Mouse (Mus musculus) adrenal gland, postnatal 4 days (tissue): Measurements from ENCODE around the gene Krtap19-3. TPM values are rescaled to one million over a fixed set of nuclear protein-coding genes. Genes with fewer than 3 reads are reported as not detected.

ENCODE experiments used
- DNase-seq, 2 experiments: peaks; one replicate each; pipeline ENCODE4 v3.0.0; 2021 to 2022; ENCODE audit warnings: low spot score in 2 of 2, mixed read lengths in 2 of 2
- long read RNA-seq, 2 experiments: library from polyadenylated mRNA; stranded (forward); transcript quantifications; one replicate each; pipeline ENCODE4 v2.0.0; 2021
- total RNA-seq, 2 experiments: library from RNA; stranded (reverse); gene quantifications; 2 replicates each; pipeline ENCODE4 v1.2.3; 2021

Gene Krtap19-3
- total RNA-seq: not detected
- long read RNA-seq, experiment 1: 0 reads
- long read RNA-seq, experiment 2: 0 reads

DNA sequence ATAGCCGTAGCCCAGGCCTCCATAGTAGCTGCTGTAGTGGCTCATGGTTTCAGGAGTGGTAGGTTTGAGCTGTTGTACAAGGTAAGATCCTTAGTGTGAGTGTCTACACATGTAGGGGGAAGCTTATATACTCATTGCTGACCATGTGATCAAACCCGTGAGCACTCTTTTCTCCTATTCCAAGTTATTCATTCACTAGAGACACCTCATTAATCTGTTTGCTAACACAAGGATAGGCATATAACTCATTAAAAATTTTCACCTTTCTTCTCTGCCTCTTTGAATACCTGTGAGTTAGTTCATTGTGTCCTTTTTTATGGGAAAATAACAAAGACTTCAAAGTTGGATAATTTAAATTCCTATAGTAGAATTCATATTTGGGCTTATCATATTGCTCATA is at the start of gene Krtap19-3:
Krtap19-3 (minus strand) TSS at position 101 of the 400 bp plus-strand sequence.
- no peak for DNase-seq

DNA sequence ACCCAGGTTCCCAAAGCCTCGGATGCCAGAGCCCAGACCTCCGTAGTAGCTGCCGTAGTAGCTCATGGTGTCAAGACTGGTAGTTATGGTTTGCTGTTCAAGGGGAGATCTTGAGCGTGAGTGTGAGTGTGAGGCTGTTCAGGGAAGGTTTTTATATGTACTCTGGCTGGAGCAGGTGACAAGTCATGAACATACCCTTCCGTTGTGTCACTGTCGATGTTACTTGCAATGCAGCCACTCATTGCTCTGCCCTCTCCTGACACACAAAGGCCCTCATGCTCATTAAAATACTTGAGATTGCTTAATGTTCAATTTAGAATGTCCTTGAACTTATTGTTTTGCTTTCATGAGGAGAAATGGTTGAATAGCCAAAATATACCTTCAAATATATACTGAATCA is 18.5 kb upstream of the Krtap19-3 start, which contains the start of gene Krtap19-5:
Krtap19-5 (minus strand) TSS at position 101 of the 400 bp plus-strand sequence.
- DNase-seq: no peak

DNA sequence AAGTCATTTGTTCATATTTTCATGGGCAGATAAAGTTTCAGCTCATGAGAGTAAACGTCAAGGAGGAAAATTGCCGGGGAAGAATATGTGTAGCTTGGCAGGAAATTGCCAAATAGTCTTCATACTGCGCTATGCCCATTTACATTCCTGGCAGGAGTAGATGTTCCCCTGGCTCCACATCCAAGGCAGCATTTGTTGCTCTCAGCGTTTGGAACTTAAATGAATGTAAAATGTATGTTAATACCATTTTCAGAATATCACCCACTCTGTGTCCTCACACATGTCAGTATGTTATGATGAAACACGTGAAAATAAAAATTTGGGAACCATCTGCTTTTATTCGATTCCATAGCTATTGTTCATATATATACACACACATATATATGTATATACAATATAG is 9.0 kb upstream of the Krtap19-3 start:
- DNase-seq: no peak

DNA sequence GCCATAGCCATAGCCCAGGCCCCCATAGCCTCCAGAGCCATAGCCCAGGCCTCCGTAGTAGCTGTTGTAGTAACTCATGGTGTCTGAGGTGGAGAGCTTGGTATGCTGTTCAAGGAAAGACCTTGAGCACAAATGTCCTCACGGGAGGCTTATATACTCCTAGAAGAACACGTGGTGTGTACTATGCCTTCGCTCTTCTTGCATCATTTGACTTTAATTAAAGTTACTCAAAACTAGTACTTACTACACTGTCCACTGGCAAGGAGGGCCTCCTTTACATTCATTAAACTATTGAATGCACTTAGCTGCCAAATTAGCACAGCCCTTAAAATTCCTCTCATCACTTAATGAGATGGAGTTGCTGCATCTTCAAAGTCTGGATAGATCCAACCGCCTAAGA is 7.2 kb upstream of the Krtap19-3 start, which contains the start of gene Krtap19-4:
Krtap19-4 (minus strand) TSS at position 101 of the 400 bp plus-strand sequence.
- DNase-seq: no peak

DNA sequence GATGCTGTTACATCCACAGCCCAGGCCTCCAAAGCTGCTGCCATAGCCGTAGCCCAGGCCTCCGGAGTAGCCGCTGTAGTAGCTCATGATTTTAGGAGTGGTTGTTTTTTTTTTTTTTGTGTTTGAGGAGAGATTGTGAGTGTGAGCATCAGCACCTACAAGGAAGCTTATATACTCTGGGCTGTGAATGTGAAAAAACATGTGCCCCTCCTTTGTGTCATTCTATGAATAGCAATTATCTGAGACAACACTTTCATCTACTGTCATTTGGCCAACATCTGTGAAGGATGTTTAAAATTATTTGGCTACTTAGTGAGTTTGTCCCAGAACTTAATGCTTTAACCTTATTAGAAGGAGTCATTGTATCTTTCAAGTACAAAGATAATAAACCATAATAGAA is 3.7 kb downstream of the Krtap19-3 start, which contains the start of gene Krtap19-2:
Krtap19-2 (minus strand) TSS at position 101 of the 400 bp plus-strand sequence.
- no peak for DNase-seq

DNA sequence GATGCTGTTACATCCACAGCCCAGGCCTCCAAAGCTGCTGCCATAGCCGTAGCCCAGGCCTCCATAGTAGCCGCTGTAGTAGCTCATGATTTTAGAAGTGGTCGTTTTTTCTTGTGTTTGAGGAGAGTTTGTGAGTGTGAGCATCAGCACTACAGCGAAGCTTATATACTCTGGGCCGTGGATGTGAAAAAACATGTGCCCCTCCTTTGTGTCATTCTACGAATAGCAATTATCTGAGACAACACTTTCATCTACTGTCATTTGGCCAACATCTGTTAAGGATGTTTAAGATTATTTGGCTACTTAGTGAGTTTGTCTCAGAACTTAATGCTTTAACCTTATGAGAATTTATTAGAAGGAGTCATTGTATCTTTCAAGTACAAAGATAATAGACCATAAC is 8.5 kb downstream of the Krtap19-3 start, which contains the start of gene Krtap19-1:
Krtap19-1 (minus strand) TSS at position 101 of the 400 bp plus-strand sequence.
- no peak for DNase-seq

DNA sequence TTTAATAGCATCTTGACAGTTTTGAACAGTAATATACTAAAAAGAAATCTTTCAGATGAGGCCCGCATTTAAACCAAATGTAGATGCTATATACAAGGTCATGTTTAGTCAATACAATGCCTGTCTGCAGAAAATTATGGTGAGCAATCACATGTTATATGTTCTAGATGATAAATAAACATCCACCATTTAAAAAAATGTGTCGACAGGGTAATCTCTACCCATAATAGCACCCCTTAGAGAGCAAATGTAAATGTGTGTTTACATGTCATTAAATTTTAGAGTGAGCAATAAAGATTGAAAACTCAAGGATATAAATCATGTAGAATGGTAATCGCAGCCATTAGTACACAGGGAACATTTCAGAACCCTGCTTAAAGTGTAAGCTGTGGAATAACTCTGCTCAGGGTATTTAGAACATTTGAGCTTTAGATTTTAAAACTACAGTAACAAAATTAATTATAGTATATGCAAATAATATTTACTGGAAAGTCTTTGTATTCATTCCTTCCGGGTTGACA is 12.9 kb downstream of the Krtap19-3 start:
- DNase-seq: no peak

DNA sequence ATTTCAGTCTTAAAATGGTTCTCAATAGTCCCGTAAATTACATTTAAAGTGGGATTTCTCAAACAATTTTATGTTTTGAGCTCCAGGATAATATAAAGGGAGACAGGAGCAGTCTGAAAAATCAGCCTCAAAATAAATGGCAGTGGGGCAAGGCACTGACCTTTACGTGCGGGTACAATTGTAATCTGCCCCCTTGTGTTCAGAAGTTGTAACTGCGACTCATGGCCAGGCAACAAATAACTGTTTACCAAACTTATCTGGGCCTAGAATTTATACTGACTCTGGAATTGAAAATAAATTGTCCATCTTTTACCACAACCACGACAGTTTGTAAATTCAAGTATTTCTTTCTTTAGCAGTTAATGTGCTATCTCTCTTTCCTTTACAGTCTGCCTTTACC is 26.4 kb downstream of the Krtap19-3 start:
- DNase-seq: no peak

DNA sequence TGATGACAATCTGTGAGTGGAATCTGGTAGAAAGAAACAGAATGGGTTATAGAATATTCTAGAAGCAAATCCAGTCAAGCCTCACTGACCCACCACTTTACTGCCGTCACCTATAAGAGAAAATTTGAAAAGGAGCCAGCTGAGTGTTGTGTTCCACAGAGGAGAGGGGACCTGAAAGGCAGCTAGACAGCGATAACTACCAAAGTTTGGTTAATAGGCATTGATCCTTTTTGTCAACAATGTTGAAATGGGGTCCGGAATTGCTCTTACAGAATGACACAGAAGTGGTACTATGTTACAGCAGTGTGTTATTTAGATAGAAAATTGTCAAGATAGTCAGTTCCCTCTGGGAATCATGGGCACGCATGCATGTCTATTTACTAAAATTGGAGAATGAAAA is 29.3 kb downstream of the Krtap19-3 start:
- no peak for DNase-seq

DNA sequence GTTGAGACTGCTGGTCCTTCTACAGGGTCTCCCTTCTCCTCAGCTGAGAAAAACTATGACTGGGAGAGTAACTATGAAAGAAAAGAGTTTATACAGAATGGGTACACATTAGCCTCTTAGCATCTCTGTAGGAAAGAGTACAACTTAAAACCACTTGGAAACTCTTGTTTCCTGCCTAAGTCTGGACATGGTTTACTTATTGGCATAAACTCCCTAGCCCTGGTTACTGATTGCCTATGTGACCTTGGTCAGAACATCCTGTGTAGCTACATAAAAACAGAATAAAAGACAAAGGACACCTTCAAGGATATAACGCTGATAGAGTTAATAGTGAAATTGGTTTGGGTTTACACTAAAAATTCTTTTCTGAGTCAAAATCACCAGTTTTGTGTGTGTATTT is 30.5 kb downstream of the Krtap19-3 start:
- DNase-seq: no peak

Other genes with a start within 250 kb of the Krtap19-3 start
- gene Krtap26-1, start 230.2 kb downstream of the Krtap19-3 start, total RNA-seq: not detected
- gene Krtap27-1, start 206.4 kb downstream of the Krtap19-3 start, total RNA-seq: not detected
- gene 2310061N02Rik, start 170.1 kb downstream of the Krtap19-3 start, total RNA-seq: not detected
- not detected for gene Krtap13-1, start 149.2 kb downstream of the Krtap19-3 start, total RNA-seq
- gene Krtap13, start 126.4 kb downstream of the Krtap19-3 start, total RNA-seq: not detected
- gene 2310034C09Rik, start 119.2 kb downstream of the Krtap19-3 start, total RNA-seq: not detected
- not detected for gene 2310057N15Rik, start 103.8 kb downstream of the Krtap19-3 start, total RNA-seq
- gene Gm5965, start 100.1 kb downstream of the Krtap19-3 start, total RNA-seq: not detected
- gene Gm20741, start 65.8 kb downstream of the Krtap19-3 start, total RNA-seq: not detected
- gene Krtap15, start 57.8 kb downstream of the Krtap19-3 start, total RNA-seq: not detected
- gene Krtap14, start 51.9 kb downstream of the Krtap19-3 start, total RNA-seq: not detected
- gene Krtap19-1, start 8.6 kb downstream of the Krtap19-3 start, total RNA-seq: not detected
- not detected for gene Krtap19-2, start 3.8 kb downstream of the Krtap19-3 start, total RNA-seq
- gene Krtap19-4, start 7.1 kb upstream of the Krtap19-3 start, total RNA-seq: not detected
- not detected for gene Krtap19-5, start 18.4 kb upstream of the Krtap19-3 start, total RNA-seq
- not detected for gene Krtap19-9b, start 54.2 kb upstream of the Krtap19-3 start, total RNA-seq
- gene Krtap16-3, start 84.8 kb upstream of the Krtap19-3 start, total RNA-seq: not detected
- not detected for gene Krtap22-2, start 132.7 kb upstream of the Krtap19-3 start, total RNA-seq
- not detected for gene Gm10229, start 137.2 kb upstream of the Krtap19-3 start, total RNA-seq
- gene Krtap6-1, start 153.7 kb upstream of the Krtap19-3 start, total RNA-seq: not detected
- not detected for gene Gm10228, start 163.4 kb upstream of the Krtap19-3 start, total RNA-seq
- not detected for gene Krtap6-5, start 169.8 kb upstream of the Krtap19-3 start, total RNA-seq
- not detected for gene 1110025L11Rik, start 186.0 kb upstream of the Krtap19-3 start, total RNA-seq
- gene Krtap6-3, start 206.0 kb upstream of the Krtap19-3 start, total RNA-seq: not detected